Mouse (Mus musculus): ENCODE data around the gene Wnt5b.

DNA sequence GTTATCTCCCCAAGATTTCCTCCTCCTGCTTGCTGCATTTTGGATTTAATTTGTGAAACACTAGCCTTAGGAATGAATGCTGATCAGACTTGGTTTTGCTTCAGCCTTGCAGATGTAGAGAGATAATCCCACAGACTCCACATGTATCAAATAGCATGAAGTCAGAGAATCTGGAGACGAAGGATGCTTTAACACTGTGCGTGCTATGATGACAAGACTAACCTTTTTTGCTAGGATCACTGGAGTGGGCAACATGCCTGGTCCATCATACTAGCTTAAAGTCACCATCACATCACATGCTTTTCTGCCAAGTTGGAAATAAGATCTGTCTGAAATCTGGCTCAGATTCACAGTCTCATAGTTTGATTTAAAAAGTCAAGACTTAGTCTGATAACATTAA is 43.8 kb upstream of the Wnt5b start:
- TF ChIP-seq CTCF (IDR thresholded peaks at IDR 0.05; ENCODE audit: borderline replicate concordance, extremely low read depth, insufficient read depth, insufficient read length) (no peak), POLR2A (IDR thresholded peaks at IDR 0.05; ENCODE audit: borderline replicate concordance, extremely low read depth, insufficient read depth, insufficient read length, poor library complexity, severe bottlenecking) (no peak)

Data from brain, embryonic 14.5 days (tissue).